Mouse (Mus musculus): ENCODE data around the gene Zfp277. TPM values are rescaled to one million over a fixed set of nuclear protein-coding genes. Genes with fewer than 3 reads are reported as not detected.

Zfp277 gene
- polyA plus RNA-seq, 1 experiment: 2.2 TPM

- TF ChIP-seq POLR2A (IDR thresholded peaks at IDR 0.05; ENCODE audit: low read depth, low read length): no peak
- no peak for TF ChIP-seq CTCF (IDR thresholded peaks at IDR 0.05; ENCODE audit: extremely low read depth, insufficient read length, insufficient replicate concordance, low read depth, low read length)
- H3K4me1 ChIP-seq (ENCODE audit: control insufficient read depth, insufficient read depth, insufficient read length, low read length): no peaks in the 10 kb centered on the region; the same call in 1 of the 2 replicates
- H3K36me3 ChIP-seq (ENCODE audit: control insufficient read depth, insufficient read depth, low read length): peaks cover 3% of the 10 kb centered on the region; the same call in 1 of the 2 replicates
- no peaks in the 10 kb centered on the region for H3K27me3 ChIP-seq (ENCODE audit: control insufficient read depth, insufficient read depth, low read length)
- WGBS: 90% methylated on average over 17 of the region's 17 CpGs
- H3K27ac ChIP-seq (ENCODE audit: insufficient read depth, low read depth, low read length): no peak overlapping the region
- no peak overlapping the region for H3K4me3 ChIP-seq (ENCODE audit: low read depth, low read length)
Observed at GRCm38 (mm10) chr12:40378621-40379537, 66.8 kb downstream of the Zfp277 start.

GRCm38 (mm10) chr12:40351879-40352278 is 93.8 kb downstream of the Zfp277 start:
- H3K4me3 ChIP-seq (ENCODE audit: low read depth, low read length): no peak overlapping the region
- 72% methylated on average over 3 of the region's 3 CpGs for WGBS
- peaks cover 2% of the 10 kb centered on the region; the same call in 1 of the 2 replicates for H3K36me3 ChIP-seq (ENCODE audit: control insufficient read depth, insufficient read depth, low read length)
- peaks cover 6% of the 10 kb centered on the region; the same call in 1 of the 2 replicates for H3K4me1 ChIP-seq (ENCODE audit: control insufficient read depth, insufficient read depth, insufficient read length, low read length)
- H3K27ac ChIP-seq (ENCODE audit: insufficient read depth, low read depth, low read length): no peak overlapping the region
- TF ChIP-seq POLR2A (IDR thresholded peaks at IDR 0.05; ENCODE audit: low read depth, low read length): no peak
- TF ChIP-seq CTCF (IDR thresholded peaks at IDR 0.05; ENCODE audit: extremely low read depth, insufficient read length, insufficient replicate concordance, low read depth, low read length): no peak
- no peaks in the 10 kb centered on the region for H3K27me3 ChIP-seq (ENCODE audit: control insufficient read depth, insufficient read depth, low read length)

GRCm38 (mm10) chr12:40348251-40348650 is 97.5 kb downstream of the Zfp277 start:
- TF ChIP-seq POLR2A (IDR thresholded peaks at IDR 0.05; ENCODE audit: low read depth, low read length) (no peak), CTCF (IDR thresholded peaks at IDR 0.05; ENCODE audit: extremely low read depth, insufficient read length, insufficient replicate concordance, low read depth, low read length) (no peak)
- no peak overlapping the region for H3K4me3 ChIP-seq (ENCODE audit: low read depth, low read length)
- H3K27ac ChIP-seq (ENCODE audit: insufficient read depth, low read depth, low read length): no peak overlapping the region
- H3K27me3 ChIP-seq (ENCODE audit: control insufficient read depth, insufficient read depth, low read length): no peaks in the 10 kb centered on the region
- H3K36me3 ChIP-seq (ENCODE audit: control insufficient read depth, insufficient read depth, low read length): peaks cover 2% of the 10 kb centered on the region; the same call in 1 of the 2 replicates
- 11% methylated on average over 4 of the region's 4 CpGs for WGBS
- peaks cover 6% of the 10 kb centered on the region; the same call in 1 of the 2 replicates for H3K4me1 ChIP-seq (ENCODE audit: control insufficient read depth, insufficient read depth, insufficient read length, low read length)

- TF ChIP-seq POLR2A (IDR thresholded peaks at IDR 0.05; ENCODE audit: low read depth, low read length) (no peak), CTCF (IDR thresholded peaks at IDR 0.05; ENCODE audit: extremely low read depth, insufficient read length, insufficient replicate concordance, low read depth, low read length) (no peak)
- Histone ChIP-seq H3K4me3 (ENCODE audit: low read depth, low read length) (no peak overlapping the region), H3K4me1 (ENCODE audit: control insufficient read depth, insufficient read depth, insufficient read length, low read length) (peaks cover 6% of the 10 kb centered on the region; the same call in 1 of the 2 replicates), H3K27ac (ENCODE audit: insufficient read depth, low read depth, low read length) (no peak overlapping the region), H3K36me3 (ENCODE audit: control insufficient read depth, insufficient read depth, low read length) (peaks cover 2% of the 10 kb centered on the region; the same call in 1 of the 2 replicates), H3K27me3 (ENCODE audit: control insufficient read depth, insufficient read depth, low read length) (no peaks in the 10 kb centered on the region)
- WGBS: 86% methylated on average over 10 of the region's 10 CpGs
Observed at GRCm38 (mm10) chr12:40347060-40347698, 98.5 kb downstream of the Zfp277 start.

- 0 out of 2 replicates have a peak, but pooled peaks cover 2% of the 10 kb centered on the region for H3K4me1 ChIP-seq (ENCODE audit: control insufficient read depth, insufficient read depth, insufficient read length, low read length)
- TF ChIP-seq CTCF (IDR thresholded peaks at IDR 0.05; ENCODE audit: extremely low read depth, insufficient read length, insufficient replicate concordance, low read depth, low read length) (no peak), POLR2A (IDR thresholded peaks at IDR 0.05; ENCODE audit: low read depth, low read length) (no peak)
- no peak overlapping the region for H3K4me3 ChIP-seq (ENCODE audit: low read depth, low read length)
- H3K27me3 ChIP-seq (ENCODE audit: control insufficient read depth, insufficient read depth, low read length): no peaks in the 10 kb centered on the region
- no peak overlapping the region for H3K27ac ChIP-seq (ENCODE audit: insufficient read depth, low read depth, low read length)
- 67% methylated on average over 5 of the region's 5 CpGs for WGBS
- no peaks in the 10 kb centered on the region for H3K36me3 ChIP-seq (ENCODE audit: control insufficient read depth, insufficient read depth, low read length)
Observed at GRCm38 (mm10) chr12:40341443-40341842, 104.3 kb downstream of the Zfp277 start.

GRCm38 (mm10) chr12:40335303-40335702 is 110.4 kb downstream of the Zfp277 start:
- H3K36me3 ChIP-seq (ENCODE audit: control insufficient read depth, insufficient read depth, low read length): peaks cover 6% of the 10 kb centered on the region; the same call in 1 of the 2 replicates
- peaks cover 4% of the 10 kb centered on the region; the same call in 1 of the 2 replicates for H3K4me1 ChIP-seq (ENCODE audit: control insufficient read depth, insufficient read depth, insufficient read length, low read length)
- no peak for TF ChIP-seq CTCF (IDR thresholded peaks at IDR 0.05; ENCODE audit: extremely low read depth, insufficient read length, insufficient replicate concordance, low read depth, low read length)
- TF ChIP-seq POLR2A (IDR thresholded peaks at IDR 0.05; ENCODE audit: low read depth, low read length): no peak
- H3K27ac ChIP-seq (ENCODE audit: insufficient read depth, low read depth, low read length): no peak overlapping the region
- no peaks in the 10 kb centered on the region for H3K27me3 ChIP-seq (ENCODE audit: control insufficient read depth, insufficient read depth, low read length)
- WGBS: 27% methylated on average over 3 of the region's 3 CpGs
- no peak overlapping the region for H3K4me3 ChIP-seq (ENCODE audit: low read depth, low read length)

GRCm38 (mm10) chr12:40331467-40331866 is 114.2 kb downstream of the Zfp277 start:
- Histone ChIP-seq H3K27me3 (ENCODE audit: control insufficient read depth, insufficient read depth, low read length) (no peaks in the 10 kb centered on the region), H3K36me3 (ENCODE audit: control insufficient read depth, insufficient read depth, low read length) (peaks cover 14% of the 10 kb centered on the region), H3K27ac (ENCODE audit: insufficient read depth, low read depth, low read length) (no peak overlapping the region), H3K4me1 (ENCODE audit: control insufficient read depth, insufficient read depth, insufficient read length, low read length) (peaks cover 2% of the 10 kb centered on the region; the same call in 1 of the 2 replicates), H3K4me3 (ENCODE audit: low read depth, low read length) (no peak overlapping the region)
- 92% methylated on average over 3 of the region's 3 CpGs for WGBS
- TF ChIP-seq CTCF (IDR thresholded peaks at IDR 0.05; ENCODE audit: extremely low read depth, insufficient read length, insufficient replicate concordance, low read depth, low read length) (no peak), POLR2A (IDR thresholded peaks at IDR 0.05; ENCODE audit: low read depth, low read length) (no peak)

Measured in small intestine, adult 2 months (tissue).